Mouse (Mus musculus) lung, adult 18-20 months (tissue): ENCODE data around the gene Nub1.

Experiments used
- DNase-seq, 2 experiments: peaks; one replicate each; pipeline ENCODE4 v3.0.0; 2022; ENCODE audit warnings: mixed read lengths in 2 of 2

The Nub1 gene

DNA sequence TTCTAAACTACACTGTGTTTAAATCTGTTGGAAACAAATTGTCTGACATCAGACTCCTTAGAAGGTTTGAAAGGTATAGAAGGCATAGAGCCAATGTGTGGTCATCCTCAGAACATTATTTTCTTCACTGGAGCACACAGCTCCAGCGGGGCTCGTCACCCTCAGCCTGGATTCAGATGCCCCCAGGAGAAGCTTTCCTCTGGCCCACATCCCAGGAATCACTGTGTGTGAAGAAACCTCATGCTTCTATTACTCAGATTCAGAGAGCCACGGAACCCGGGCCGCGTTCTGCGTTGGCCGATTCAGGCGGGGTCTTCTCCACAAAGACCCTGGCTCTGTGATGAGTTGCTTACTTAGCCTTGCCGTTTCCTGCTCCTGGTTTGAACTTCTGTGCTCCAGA lies 58.6 kb downstream of the Nub1 start:
- DNase-seq = no peak

DNA sequence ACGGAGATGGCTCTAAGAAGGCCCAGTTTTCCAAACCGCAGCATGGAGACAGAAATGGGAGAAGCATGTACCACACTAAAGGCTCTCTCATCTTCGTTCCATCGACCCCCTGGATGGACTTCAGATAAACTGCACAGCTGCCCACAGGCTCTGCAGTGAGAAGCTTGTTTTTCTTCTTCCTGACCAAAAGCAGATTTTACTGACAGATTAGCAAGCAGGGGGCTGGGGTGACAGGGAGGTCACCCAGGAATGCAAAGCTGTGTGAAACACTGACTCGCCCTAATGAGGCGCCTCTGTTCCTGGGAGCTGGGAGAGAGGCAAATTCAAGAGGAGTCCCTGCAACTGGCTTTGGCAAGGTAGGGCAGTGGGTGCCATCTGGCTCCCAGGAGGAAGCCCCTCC lies 62.2 kb downstream of the Nub1 start:
- DNase-seq = no peak

DNA sequence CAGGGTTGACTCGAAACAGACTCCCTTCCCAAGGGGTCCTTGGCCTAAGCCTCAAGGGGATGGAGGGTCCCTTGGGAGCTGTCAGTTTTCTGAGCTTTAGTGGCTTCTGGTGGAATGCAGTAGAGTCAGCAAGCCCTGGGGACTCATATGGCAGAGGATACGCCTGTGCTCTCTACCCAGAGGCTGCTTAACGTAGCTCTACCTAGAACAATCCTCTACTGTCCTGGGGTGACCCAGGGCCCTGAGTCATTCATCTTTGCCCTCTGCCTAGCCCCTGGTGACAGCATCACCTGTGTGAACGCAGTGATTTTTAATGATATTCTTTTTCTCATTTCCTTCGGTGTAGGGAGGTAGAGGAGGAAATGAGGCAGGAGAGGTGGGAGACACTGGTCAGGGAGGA lies 64.4 kb downstream of the Nub1 start:
- DNase-seq = no peak

DNA sequence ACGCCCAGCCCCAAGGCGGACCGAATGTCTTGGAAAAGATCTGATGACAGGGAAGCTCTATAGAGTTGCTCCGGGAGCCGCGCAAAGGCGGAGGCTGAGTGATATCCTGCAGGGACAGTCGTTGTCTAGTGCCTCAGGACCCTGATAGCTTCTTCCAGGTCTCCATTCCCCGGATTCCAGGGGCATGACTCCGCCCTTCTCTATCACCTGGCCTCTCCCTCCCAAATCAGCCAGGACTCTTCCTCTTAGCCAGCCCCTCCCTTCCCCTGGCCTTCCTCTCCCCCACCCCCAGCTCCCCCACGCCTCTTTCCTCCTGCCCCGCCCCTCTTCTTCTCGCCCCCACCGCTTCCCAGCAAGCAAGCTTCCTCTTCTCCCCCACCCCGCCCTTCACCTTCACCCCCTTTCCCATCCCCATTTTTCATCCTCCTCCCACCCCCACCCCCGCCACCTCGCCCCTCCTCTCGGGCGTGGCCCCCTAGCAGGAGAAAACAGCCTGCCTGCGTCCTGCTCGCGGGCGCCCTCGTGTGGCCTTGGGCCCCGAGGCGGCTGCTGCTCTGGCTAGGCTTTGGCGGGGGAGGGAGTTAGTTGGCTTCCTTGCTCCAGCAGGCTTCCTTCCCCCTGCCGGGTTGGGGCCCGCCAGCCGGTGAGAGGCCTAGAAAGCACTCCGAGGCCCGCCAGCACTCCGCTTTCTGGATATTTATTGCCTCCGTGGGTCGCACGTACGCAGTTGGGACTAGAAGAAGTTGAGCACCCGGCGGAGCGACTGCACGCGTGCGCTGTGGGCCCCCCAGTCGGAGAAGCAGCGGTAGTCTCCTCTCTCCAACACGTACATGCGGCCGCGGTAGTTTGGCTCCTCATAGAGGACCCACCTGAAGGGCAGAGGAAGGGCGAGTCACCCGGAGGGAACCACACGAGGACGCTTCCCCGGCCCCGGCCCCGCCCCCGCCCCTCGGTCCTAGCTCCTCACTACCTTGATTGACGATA lies 65.3 kb downstream of the Nub1 start:
- DNase-seq = peak; percentile 85 to 90

DNA sequence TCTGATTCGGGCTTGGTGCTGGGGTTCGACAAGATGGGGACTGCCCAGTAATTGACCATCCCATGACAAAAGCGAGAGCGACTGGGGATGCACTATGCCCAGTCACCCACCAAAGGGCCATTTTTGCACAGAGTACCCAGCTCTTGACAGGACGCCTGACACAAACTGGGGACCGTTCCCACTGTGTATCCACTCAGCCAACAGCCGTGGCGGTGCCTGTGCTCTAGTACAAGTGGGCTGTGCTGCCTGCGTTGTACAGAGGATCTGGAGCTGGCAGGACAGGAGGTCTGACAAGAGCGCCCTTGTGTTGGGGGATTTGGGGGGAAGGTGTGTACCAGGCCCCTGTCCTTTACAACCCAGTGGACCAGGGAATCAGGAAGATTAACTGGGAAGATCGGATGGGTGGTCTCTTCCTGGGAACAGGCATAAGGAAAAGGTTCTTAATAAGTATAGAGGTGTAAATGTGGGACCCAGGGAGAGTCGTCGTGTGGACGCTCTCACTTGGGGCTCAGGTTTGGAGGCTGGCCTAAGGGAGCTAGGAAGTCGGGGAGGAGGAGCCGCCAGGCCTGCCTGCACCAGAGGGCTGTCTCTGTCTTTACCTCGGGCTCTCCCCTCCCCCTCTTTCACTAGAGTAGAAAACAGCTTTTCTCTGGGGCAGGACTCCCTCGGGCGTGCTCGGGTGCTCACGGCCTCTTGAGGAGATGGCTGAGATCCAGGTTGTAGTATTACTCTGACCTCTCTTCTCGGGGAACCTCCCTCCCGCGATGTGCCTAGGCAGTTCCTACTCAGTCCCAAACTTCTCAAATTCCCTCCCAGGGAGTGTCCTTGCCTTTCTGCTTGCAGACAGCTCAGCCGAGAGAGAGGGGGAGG lies 66.2 kb downstream of the Nub1 start:
- peak; percentile 60 to 73 for DNase-seq

DNA sequence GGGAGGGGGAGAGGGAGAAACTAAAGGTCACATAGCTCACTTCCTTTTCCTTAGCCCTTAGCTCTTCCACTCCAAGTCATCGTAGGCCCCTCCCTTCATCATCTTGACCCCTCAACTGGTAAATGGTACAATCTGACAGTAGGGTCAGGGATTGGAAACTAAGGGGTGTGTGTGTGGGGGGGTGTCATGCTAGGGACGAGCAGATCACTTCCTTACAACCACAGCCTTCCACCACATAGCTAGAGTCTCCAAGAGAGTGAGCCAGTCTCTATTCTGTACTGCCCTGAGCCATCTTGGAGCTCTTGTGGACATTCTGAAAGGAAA lies 66.8 kb downstream of the Nub1 start:
- DNase-seq = no peak

DNA sequence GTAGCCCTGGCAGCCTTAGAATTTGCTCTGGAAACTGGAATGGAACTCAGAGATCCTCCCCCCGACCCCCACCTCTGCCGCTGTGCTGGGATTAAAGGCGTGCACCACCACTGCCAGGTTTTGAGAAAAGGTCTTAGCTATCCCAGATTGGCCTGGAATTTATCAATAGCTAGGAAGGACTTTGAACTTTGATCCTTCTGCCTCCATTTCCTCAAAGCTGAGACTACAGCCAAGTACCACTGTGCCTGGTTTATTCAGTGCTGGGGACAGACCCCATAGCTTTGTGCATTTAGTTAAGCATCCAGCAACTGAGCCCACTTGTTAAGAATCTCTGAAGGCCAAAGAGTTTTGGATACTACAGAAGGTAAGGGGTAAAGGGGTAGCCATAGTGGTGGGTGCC lies 71.6 kb downstream of the Nub1 start:
- no peak for DNase-seq

DNA sequence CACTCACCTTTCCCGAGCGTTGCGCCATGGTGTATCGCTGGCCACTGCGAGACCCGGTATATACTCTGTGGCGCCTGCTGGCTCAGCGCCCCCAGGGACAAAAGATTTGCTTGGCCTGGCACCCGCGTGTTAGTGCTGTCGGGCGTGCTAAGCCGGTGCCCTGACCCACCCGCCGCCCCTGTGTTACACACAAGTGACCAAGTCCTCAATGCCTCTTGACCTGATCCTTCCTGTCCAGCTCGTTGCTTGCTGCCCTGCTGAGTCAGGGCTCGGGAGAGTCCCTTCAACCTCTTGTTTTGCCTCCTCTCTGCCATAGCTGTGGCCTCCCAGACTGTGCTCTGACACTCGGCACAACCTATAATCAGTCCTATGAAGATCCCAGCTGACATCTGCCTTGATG lies 72.5 kb downstream of the Nub1 start, which contains the start of gene Crygn:
Gene Crygn, minus strand, starts transcription at position 193 of the 400 bp plus-strand sequence.
- DNase-seq = no peak
